Mouse (Mus musculus): ENCODE results near the gene Fam172a. TPM values are rescaled to one million over a fixed set of nuclear protein-coding genes. Genes with fewer than 3 reads are reported as not detected.

Gene Fam172a
- total RNA-seq, 2 experiments from 2014 or later = 22.9 to 24.6 TPM

DNA sequence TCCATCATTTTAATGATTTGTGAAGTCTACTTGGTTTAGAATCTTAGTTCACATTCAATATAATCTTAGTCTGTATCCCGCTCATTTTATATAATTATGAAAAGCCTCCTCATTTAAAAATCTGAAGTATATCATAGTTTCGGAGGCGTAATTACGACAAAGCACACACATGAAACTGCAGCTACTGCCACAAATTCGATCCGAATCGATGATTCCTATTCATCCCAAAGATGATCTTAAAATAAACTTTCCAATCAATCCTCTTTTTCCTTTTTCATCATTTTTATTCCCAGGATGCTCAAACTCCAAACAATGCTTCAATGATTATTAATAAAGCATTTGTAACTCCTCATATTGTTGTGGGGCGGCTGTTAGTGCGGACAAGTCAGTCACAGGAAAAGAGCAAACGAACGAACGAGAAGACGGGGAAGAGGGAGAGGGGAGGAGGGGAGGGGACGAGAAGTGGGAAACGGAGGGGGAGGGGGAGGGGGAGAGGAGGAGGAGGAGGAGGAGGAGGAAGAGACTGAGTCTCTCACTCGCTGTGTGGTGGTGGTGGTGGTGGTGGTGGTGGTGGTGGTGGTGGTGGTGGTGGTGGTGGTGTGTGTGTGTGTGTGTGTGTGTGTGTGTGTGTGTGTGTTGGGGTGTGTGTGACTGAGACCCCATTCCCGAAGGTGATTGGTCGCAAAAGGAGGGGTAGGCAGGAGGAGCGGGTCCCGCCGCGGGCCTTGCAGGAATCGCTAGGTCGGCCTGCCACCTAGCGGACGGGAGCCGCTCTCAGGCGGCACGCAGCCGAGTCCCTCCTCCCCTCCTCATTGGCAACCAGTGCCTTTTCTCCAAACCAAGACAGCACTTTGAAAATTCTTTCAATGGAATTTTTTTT, 499.4 kb downstream of the Fam172a start:
- DNase-seq = peak; percentile 87

DNA sequence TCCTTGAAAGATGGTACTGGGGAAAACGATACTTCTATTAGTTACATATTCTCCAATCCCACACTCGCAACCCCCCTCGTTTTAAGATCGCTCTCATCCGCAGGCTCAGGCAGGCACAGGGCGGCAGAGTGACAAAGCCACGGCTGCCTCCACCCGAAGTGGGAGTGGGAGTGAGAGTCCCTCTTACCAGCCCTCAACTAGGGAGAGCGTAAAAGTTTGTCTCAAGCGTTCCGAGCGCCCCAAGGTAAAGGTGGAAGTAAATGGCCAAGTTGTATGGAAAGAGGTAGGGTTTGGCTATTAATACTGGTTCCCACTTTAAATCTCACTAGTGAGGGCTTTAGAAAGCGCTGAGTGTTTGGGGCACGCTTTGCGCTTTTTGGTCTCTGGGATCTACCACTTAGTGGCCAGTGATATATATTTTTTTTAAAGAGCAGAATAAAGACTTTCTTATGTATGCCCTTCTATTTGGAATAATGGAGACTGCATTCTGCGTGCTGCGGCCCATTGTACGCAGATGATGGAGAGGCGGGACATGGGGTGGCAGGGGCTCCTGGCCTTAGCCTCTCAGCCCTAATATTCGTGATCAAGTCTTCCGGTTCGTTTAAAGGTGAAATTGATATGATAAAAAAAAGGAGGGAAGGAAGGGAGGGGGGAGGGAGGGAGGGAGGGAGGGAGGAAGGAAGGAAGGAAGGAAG, 500.2 kb downstream of the Fam172a start:
- peak; percentile 13 for DNase-seq

DNA sequence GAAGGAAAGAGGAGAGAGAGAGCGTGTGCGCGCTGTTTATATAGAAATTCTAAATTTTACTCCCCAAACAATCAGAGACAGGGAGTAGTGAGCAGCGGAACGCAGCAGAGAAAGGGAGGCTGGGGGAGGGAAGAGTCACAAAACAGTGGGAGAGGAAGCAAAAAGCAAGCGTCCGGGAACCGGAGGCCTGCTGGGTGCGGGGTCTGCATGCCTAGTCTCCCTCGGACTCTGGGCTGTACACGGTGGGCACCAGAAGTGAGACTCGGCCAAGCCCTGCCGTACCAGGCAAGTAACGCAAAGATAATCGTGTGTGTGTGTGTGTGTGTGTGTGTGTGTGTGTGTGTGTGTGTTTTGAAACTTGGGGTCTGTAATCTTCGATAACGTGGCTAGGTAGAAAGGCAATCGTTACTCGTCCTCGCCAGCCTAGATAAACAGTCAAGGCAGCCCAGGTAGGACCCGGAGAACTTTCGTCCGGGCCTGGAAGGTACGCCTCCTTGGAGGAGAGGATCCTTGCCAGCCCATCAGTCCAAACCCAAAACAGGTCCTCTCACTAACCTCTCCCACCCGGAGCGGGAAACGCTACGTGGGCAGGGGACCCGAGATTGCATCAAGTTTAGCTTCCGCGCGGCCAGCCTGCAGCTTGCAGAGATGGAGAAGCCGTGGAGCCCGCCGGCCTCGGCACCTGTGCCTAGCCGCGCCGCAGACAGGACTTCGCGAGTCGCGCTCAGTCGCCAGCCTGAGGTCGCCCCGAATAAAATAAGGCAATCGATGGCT, 500.9 kb downstream of the Fam172a start:
- DNase-seq = peak; percentile 23

DNA sequence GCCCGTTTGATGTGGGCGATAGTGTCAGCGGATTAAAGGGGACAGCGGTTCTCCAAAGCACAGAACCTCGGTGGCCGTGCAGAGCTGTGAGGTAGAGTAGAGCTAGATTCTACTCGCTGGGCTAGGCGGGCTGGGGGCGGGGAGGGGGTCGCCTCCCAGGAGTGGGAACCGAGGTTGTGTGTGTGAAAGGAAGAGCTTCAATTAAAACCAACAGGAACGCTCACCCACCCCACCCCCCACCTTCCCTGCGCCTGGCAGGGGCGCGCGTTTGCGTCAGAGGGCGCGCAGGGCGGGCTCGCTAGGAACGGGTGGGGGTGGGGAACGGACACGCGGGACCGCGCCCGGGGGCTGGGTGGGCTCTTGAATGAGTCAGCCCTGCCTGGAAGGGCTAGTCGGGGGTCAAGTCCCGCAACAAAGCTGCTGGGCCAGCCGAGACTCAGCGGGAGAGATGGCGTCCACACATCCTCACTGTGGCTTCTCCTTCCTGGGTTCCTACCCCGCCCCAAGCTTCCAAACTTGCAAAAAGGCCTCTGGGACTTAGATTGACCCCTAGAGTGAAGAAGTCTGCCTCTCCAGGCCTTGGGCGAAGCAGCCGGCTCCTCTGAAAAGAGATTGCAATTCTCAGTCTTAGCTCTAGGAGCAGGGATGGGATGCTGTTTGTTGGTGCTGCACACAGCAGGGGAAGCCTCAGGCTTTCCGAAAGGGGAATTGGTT, 501.7 kb downstream of the Fam172a start:
- DNase-seq = peak; percentile 32

DNA sequence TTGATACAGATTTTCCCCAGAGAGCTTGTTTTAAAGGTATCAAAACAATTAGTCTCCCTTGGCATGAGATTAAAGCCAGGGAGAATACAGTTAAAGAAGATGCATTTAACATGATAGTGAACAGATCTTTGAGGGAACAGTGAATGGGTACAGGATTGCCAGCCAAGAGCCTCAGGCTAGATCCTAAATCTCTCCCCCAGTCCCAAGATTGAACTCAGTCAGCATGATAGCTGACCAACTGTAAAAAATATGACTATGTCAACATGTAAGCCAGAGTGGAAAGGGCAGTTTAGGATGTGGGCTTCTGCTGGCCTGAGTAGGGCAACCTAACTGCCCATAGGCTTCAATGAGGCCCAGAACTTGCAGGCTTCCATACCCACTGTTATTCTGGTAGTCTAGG, 503.6 kb downstream of the Fam172a start:
- no peak for DNase-seq

DNA sequence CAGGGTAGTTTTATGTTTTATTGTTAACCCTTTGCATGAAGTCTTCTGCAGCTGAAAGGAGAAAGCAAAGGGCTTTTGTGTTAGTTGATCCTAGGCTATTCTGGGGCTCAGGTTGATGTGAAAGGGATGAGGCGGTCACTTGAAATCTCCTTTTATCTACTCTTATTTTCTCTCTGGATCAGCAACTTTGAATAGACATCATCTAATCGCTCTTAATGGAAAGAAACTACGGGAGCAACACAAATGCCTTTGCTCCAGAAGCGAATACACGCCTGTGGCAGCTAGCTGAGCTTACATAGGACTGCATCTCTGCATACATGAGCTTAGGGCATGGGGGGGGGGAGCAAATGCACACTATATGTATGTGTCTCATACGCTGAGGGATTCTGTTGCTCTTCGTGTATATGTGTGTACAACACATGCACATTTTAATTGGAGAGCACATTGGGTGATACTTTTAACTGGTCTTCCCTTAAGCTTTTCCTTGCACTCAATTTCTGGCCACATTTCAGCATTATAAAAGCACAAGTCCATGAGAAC, 505.1 kb downstream of the Fam172a start:
- no peak for DNase-seq

DNA sequence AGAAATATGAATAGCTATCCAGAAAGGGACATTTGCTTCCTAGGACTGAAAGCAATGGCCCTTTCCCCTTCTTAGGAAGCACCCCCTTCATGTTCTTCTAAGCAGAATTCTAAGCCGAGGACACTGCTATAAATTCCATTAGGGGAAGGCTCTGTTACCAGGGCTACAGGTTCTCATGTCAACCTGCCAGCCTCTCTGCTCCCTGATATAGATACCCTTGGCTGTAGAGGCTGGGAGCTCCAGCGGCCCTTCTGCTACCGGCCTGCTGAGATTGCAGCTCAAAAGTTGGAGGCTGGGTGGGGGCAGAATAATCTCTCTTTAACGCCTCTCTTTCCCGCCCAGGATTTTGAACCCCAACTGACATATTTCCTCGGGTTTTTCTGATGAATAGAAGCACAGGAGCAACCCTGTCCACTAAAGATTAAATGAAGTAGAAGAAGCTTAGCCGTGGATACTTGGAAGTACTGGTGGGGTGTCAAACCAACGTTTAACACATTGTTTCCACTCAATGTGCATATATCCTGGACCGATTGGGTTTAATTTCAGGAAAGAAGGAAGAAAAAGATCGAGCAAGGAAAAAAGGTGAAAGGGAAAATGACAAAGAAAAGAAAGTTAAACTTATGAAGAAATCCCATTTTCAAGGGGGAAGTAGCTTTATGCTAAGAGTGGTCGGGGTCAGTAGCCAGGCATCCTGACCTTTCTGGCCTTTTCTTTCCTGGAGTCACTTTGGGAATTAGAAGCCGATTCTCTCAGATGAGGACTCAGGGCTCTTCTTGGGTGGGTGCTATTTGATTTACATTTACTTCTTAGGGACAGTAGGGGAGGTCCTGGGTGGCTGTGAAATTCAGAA, 506.2 kb downstream of the Fam172a start:
- DNase-seq = no peak

DNA sequence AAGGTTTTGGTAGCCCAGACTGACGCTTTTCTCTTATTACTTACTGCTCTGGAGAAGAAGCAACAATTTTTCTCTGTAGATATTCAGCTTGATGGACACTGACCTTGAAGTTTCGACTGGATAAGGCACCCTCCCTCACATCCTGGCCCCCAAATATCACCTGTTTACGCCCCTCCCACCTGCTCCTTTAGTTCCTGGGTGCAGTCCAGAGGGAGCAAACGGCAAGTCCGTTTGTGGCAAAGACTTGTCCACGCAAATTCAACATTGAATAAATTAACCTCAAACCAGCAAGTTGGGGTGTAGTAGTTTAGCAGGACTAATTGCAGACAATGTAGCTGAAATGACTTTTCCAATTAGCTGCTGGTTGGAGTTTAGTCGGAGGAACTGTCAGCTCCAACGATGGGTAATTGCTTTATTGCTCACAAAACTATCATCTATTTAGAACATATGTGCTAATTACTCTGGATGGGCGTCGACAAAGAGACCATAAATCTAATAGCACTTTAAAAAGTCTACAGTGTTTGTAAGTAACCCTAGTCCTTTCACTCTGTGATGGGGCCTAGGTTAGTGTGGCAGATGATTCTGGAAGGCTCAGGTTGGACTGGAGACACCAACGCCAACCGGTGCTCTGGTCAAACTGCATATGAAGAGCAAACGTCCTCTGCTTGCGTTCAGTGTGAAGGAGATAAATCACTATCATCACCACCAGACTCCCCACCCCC, 507.0 kb downstream of the Fam172a start:
- DNase-seq = no peak

DNA sequence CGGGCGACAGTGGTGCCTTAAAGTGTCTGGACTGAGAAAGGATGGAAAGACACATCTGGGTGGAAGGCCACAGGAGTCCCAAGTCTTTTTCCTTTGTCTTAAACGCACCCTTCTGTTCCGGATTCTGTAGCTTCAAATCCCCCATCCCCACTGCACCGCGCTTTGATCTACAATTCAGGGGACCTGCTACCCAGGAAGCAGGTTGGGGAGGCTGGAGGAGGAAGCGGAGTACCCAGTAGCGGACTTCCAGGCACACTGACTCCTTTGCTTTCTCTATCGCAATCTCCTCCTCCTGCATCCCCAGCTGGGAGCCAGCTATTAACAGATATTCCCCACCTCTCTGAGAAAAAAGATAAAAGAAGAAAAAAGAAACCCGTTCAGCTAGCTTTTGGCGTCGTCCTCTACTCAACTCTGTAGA, 507.8 kb downstream of the Fam172a start:
- DNase-seq = no peak

DNA sequence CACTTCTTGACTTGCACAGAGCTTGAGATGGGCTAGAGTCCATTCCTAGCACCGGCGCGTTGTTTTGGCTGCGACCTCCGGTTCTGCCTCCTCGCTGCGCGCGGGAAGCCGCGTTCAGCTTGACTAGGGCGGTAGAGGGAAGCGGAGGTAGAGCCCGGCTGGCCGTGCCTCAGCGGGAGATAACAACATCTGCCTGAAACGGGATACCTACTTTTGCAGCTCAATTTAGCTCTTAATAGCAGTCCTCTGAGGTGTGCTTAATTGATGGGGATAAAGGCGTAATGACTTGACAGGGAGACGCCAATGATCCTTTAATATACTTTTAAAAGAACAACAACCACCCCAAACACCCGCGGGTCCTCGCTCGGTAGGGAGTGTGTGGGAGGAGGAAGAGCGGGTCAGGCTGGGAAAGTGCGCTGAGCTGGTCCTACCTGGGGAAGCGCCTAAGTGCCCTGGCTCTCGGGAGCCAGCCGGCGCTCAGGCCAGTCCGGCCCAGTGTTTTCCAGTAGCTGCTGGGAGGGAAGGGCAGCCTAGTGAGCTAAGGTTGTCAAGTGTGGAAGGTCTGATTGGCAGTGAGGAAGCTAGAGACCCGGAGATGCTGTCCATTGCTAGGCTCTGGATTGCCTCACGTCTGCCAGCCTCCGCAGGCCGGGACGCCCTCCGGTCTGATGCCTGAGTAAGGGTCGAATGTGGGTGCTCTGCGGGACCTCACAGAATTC, 508.4 kb downstream of the Fam172a start:
- DNase-seq = peak; percentile 29

DNA sequence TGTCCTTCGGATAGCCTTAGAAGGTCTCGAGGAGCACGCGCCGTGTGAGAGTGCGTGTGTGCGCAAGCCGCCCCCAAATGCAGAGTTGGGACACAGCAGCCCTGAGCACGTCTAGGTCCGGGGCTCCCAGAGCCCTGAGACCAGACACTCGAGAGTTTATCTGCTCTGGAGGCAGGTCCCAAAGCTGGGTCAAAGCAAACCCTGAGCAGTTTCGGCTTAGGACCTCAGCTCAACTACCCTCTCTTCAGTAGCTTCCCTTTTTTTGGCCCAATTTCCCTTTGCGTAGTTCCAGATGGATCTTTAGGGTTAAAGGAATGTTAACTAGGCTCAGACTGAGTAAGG, 508.9 kb downstream of the Fam172a start:
- DNase-seq = no peak

DNA sequence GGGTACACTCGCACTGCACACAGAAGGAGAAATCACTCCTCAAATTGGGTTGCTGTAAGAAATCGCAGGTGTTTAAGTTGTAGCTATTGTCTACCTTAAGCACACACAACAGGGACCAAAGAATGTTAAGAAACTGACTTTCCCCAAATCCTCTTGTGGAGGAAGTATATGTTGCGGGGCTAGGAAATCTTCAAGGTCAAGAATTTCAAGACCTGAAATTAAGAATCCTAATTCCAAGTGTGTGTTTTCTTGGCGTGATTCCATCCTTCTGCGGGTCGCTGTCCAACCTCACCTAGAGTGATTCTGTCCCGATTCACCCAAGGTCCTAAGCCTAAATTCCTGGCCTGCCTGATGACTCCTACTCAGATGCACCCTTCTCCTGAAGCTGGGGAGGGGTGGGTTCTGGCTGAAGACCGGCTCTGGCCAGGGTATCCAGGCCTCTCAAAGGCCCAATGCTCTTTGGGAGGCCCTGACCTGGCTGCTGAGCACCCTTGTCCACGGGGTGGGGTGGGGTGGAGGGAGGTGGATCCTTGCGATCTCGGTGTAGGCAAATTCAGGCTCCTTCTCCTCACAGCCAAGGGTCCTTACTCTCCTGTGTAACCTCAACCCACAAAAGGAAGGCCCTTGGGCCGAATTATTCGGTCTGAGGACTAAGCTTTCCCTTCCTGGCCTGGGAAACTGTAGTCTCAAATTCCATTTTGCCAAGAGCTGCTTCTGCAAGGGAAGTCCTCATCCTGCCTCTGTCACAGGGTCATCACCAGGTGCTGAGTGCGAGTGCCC, 509.6 kb downstream of the Fam172a start:
- DNase-seq = no peak

DNA sequence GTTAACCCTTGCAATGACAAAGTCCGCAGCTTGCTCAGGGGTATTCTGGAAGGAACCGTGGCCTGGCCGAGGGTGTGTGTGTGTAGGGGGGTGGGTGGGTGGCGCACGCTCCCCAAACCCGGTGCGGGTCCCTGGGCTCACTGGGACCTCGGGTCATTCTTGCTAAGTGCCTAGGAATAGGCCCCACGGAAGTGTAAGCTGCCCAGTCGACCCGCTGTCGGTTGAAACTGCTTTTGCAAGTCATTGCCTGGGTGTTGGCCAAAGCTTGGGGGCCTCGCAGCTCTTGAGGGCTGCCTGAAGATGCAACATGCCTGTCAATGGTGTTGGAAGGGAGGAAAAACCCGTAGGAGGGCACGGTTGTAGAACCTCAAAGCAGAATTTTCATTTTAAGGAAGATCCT, 510.3 kb downstream of the Fam172a start:
- DNase-seq = no peak

DNA sequence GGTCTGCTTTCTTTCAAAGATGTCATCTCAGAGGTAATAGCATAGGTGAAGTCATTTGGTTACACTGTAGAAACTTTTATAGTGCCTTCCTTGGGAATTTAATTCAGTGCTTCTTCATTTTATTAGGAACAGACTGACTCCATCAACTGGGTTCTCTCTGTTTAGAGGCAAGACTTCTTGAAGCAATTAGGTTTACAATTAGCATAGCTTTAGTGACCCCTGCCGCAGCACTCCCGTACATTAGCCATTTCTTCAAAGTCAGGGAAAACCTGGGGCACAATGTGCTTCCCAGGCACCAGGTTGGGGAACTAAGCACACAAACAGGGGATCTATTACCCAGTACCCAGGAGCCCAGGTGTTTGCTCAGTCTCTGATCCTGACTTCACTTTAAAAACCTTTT, 511.3 kb downstream of the Fam172a start:
- no peak for DNase-seq

DNA sequence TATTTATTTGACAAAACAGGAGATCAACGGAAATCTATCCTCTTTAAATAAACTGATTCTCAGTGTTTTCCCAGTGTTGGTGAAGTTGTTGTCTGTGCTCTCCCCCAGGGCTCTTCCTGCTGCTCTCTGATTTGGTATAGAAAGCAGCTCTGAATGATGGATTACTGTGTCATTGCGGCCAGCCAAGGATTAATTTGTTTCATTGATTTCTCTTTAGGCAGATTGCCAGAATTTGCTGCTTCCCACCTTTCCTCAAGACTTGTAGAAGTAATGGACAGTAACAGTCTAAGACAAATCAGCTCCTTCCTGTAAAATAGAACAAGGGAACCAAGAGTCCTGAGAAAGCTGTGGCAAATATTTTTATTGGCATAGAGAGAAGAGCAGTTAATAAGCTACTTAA, 513.4 kb downstream of the Fam172a start:
- no peak for DNase-seq

All from heart, postnatal 4 days (tissue).